Mouse (Mus musculus): ENCODE measurements around the gene Nploc4. TPM values are rescaled to one million over a fixed set of nuclear protein-coding genes. Genes with fewer than 3 reads are reported as not detected.
"Not testable (repeated sequence)": the region's sequence is repeated elsewhere in the genome, so short reads cannot be mapped to it uniquely, and the experiment has no call there.

Gene Nploc4
- polyA plus RNA-seq, 1 experiment from 2014 or later, result 69.2 TPM

DNA sequence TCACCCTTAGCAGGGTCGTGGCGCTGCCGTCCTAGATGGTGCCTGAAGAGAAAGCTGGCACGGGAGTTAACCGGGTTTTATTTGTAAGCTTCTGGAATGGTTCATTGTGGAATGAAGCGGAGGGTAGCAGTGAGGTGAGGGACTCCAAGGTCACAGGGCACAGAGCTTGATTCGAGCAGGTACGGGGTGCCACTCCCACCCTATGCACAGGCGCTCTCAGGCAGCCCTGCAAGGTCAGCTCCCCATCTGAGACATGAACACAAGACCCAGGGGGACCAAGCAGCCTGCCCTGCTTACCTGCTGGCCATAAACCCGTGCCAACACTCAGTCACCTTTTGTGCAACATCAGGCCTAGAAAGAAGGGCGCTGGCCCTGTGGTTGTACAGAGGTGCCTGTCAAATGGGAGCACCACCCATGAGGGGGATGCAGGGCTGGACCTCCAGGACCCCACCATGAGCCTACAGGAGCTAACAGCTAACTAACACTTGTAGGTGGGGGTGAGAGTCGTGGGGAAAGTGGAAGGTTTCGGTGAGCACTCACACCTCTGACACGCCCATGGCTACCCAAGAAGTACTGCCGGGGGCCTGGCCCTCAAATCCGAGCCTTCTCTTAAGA, 88.0 kb downstream of the Nploc4 start:
- CTCF ChIA-PET, result interaction anchor here (1.3 kb wide), 1 partner anchor 41 kb away, joined by 4 read pairs; no protein-coding TSS in a partner anchor
- in situ Hi-C loops (cut with MboI; ENCODE audit: low pct_unique_long_range_greater_than_20kb), result no loop called here
- ATAC-seq (peak; percentile 2), DNase-seq (ENCODE audit: low read depth, low spot score) (no peak)
- POLR2A ChIA-PET, result interaction anchor here (0.6 to 0.8 kb wide), 2 partner anchors 20 to 38 kb away, joined by 3 read pairs; no protein-coding TSS in a partner anchor
- no peaks in the 10 kb centered on the region for H3K27me3 ChIP-seq
- no peak for TF ChIP-seq CTCF (IDR thresholded peaks at IDR 0.05)

- no peak for DNase-seq (ENCODE audit: low read depth, low spot score)
- no peak for ATAC-seq
- ChIA-PET POLR2A (interaction anchor here (0.6 to 1.6 kb wide), 3 partner anchors 11 to 37 kb away, joined by 3 read pairs; no protein-coding TSS in a partner anchor), CTCF (interaction anchor here (1.3 kb wide), 1 partner anchor 41 kb away, joined by 4 read pairs; no protein-coding TSS in a partner anchor)
- H3K27me3 ChIP-seq, result no peaks in the 10 kb centered on the region
- in situ Hi-C loops (cut with MboI; ENCODE audit: low pct_unique_long_range_greater_than_20kb), result no loop called here
- no peak for TF ChIP-seq CTCF (IDR thresholded peaks at IDR 0.05)
Observed at GRCm38 (mm10) chr11:120348684-120349370, 88.7 kb downstream of the Nploc4 start.

DNA sequence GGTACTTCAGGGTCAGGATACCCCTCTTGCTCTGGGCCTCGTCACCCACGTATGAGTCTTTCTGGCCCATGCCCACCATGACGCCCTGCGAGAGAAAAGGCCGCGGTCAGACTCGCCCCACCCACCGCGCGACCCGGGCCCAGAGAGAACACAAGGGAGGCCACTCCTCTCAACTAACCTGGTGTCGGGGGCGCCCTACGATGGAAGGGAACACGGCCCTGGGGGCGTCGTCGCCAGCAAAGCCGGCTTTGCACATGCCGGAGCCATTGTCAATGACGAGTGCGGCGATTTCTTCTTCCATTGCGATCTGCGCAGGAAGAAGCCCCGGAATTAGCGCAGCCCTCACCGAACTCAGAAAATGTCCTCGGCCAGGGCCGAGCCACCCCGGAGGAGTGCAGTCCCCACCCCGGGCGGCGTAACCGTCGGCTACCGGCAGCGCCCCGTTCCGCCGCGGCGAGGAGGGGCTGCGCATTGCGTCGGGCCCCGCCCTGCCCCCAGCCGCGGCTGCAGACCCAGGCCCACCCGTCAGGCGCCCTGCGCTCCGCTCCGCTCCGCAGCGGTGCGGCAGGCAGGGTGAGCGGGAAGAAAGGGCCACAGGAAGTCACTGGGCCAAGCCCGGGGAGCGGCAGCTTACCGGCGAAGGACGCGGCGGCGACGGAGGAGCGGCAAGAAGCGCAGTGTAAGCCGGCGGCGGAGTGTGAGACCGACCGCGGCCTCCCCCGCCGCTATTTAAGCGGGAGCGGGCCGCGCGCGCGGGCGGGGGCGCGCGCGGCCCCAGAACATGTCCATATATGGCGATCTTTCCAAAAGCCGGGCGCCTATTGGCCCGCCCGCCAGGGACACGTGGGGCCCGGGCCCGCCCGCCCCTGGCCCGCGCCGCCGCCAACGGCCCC, 89.5 kb downstream of the Nploc4 start, which contains the start of gene Actg1:
Gene Actg1, minus strand, starts transcription at position 752 of the 893 bp plus-strand sequence.
- POLR2A ChIA-PET, result interaction anchor here (1.6 to 1.7 kb wide), 2 partner anchors 12 to 38 kb away, joined by 3 read pairs; no protein-coding TSS in a partner anchor
- CTCF ChIA-PET, result no interaction called here
- ATAC-seq, result peak; percentile 4
- H3K27me3 ChIP-seq, result no peaks in the 10 kb centered on the region
- in situ Hi-C loops (cut with MboI; ENCODE audit: low pct_unique_long_range_greater_than_20kb), result no loop called here
- TF ChIP-seq CTCF (IDR thresholded peaks at IDR 0.05), result no peak
- DNase-seq (ENCODE audit: low read depth, low spot score), result no peak

DNA sequence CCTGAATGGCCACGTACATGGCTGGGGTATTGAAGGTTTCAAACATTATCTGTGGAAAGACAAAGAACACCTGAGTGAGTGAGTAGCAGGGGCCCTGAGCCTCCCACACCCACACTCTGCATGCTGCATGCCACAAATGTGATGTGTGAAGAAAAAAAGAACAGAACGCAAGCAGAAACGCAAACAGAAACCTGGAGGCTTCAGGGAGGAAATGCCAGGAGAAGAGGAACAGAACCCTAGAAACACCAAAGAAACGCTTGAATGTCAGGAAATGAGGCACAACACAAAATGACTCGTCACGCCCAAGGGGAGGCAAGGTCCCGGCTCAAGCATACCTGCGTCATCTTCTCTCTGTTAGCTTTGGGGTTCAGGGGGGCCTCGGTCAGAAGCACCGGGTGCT, 90.2 kb downstream of the Nploc4 start:
- no peaks in the 10 kb centered on the region for H3K27me3 ChIP-seq
- DNase-seq (ENCODE audit: low read depth, low spot score), result no peak
- no peak for ATAC-seq
- no peak for TF ChIP-seq CTCF (IDR thresholded peaks at IDR 0.05)
- in situ Hi-C loops (cut with MboI; ENCODE audit: low pct_unique_long_range_greater_than_20kb), result no loop called here
- CTCF ChIA-PET, result no interaction called here
- POLR2A ChIA-PET, result interaction anchor here (1.0 to 2.2 kb wide), 4 partner anchors 13 to 37 kb away, joined by 3 to 7 read pairs (median 3); no protein-coding TSS in a partner anchor

DNA sequence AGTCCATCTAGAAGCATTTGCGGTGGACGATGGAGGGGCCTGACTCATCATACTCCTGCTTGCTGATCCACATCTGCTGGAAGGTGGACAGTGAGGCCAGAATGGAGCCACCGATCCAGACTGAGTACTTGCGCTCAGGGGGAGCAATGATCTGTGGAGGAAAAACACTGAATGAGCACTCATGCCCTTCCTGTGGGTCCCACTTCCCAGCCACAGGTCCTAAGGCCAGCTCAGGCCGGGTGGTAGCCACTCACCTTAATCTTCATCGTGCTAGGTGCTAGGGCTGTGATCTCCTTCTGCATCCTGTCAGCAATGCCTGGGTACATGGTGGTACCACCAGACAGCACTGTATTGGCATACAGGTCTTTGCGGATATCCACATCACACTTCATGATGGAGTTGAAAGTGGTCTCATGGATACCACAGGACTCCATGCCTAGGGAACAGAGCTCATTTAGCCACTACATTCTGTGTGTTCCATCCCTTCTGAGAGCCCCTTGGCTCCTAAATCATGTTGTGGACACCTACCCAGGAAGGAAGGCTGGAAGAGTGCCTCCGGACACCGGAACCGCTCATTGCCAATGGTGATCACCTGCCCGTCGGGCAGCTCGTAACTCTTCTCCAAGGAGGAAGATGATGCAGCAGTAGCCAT, 91.0 kb downstream of the Nploc4 start:
- POLR2A ChIA-PET, result interaction anchor here (0.6 to 2.2 kb wide), 4 partner anchors 30 to 166 kb away, joined by 3 to 7 read pairs (median 3); no protein-coding TSS in a partner anchor
- DNase-seq (ENCODE audit: low read depth, low spot score); in situ Hi-C loops (cut with MboI; ENCODE audit: low pct_unique_long_range_greater_than_20kb); ATAC-seq; CTCF ChIA-PET; H3K27me3 ChIP-seq: not testable (repeated sequence)

DNA sequence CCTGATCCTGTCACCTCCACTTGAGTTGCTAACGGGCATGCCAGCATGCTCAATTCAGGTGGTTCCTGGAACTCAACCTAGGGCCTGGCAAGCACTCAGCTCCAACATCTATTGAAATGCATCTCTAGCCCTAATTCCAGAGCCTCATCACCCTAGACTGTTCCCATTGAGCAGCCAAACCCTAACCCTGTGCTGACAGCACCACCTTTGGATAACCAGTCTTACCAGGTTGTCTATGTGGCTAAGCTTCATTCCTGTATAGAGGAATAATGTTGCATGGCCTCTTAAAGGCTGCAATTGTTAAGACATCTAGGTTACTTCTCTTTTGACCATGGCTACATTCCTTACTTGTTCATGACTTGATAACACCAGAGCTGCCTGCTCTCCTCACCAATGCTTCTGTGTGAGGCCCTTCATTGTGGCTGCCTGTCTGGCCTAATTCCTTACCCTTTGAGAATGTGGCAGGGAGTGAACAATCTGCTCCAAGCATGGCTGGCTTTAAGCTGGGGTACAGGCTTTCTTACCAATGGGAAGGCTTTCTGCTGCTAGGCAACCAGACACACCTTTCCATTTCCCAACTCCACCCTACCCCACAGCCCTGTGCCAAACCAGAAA, 92.3 kb downstream of the Nploc4 start:
- TF ChIP-seq CTCF (IDR thresholded peaks at IDR 0.05), result no peak
- DNase-seq (ENCODE audit: low read depth, low spot score) (no peak), ATAC-seq (peak; percentile 5)
- POLR2A ChIA-PET, result interaction anchor here (0.9 to 2.2 kb wide), 3 partner anchors 29 to 238 kb away, joined by 3 to 7 read pairs (median 3); no protein-coding TSS in a partner anchor
- in situ Hi-C loops (cut with MboI; ENCODE audit: low pct_unique_long_range_greater_than_20kb), result no loop called here
- no peaks in the 10 kb centered on the region for H3K27me3 ChIP-seq
- CTCF ChIA-PET, result no interaction called here

DNA sequence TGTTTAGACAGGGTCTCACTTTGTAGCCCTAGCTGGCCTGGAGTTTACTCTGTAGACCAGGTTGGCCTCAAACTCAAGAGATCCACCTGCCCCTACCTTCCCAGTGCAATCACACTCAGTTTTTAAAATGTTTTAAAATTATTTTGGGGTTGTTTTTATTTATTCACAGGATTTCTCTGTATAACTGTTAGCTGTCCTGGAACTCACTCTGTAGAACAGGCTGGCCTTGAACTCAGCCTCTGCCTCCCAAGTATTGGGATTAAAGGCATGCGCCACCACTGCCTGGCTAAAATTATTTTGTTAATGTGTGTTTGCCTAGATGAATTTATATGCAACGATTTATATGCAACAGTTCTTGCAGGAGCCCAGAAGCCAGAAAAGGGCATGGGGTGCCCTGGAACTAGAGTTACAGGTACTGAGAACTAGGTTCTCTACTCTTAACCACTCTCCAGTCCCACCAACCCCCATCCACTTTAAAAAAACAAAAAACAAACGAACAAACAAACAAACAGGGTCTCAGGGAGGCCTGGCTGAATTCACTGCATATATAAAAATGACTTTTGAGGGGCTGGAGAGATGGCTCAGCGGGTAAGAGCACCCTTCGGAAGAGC, 93.1 kb downstream of the Nploc4 start:
- CTCF ChIA-PET, result no interaction called here
- peak; percentile 24 for ATAC-seq
- in situ Hi-C loops (cut with MboI; ENCODE audit: low pct_unique_long_range_greater_than_20kb), result no loop called here

GRCm38 (mm10) chr11:120343519-120344309, 93.8 kb downstream of the Nploc4 start:
- POLR2A ChIA-PET, result interaction anchor here (0.6 to 1.9 kb wide), 2 partner anchors 27 to 110 kb away, joined by 3 to 8 read pairs; no protein-coding TSS in a partner anchor
- no peak for TF ChIP-seq CTCF (IDR thresholded peaks at IDR 0.05)
- no peaks in the 10 kb centered on the region for H3K27me3 ChIP-seq
- CTCF ChIA-PET, result no interaction called here
- ATAC-seq (peak; percentile 37), DNase-seq (ENCODE audit: low read depth, low spot score) (no peak)
- in situ Hi-C loops (cut with MboI; ENCODE audit: low pct_unique_long_range_greater_than_20kb), result no loop called here

More for the DNA sequence above, 93.1 kb downstream of the Nploc4 start:
- no peak for DNase-seq (ENCODE audit: low read depth, low spot score)
- H3K27me3 ChIP-seq, result no peaks in the 10 kb centered on the region
- POLR2A ChIA-PET, result interaction anchor here (1.0 to 1.9 kb wide), 2 partner anchors 28 to 237 kb away, joined by 3 to 8 read pairs; no protein-coding TSS in a partner anchor
- no peak for TF ChIP-seq CTCF (IDR thresholded peaks at IDR 0.05)
